Mouse (Mus musculus) mesoderm, embryonic 11.5 days (tissue): ENCODE results near the gene Etl4.
A peak's percentile ranks its signal among the peaks of the same experiment; 100 is the strongest.
"Not testable (repeated sequence)": the region's sequence is repeated elsewhere in the genome, so short reads cannot be mapped to it uniquely, and the experiment has no call there.

Experiments
- DNase-seq: peaks from one replicate; pipeline ENCODE4 v3.0.0-alpha.2; 2012; ENCODE audit warnings: low read depth, low spot score

The Etl4 gene

GRCm38 (mm10) chr2:20167073-20167472, 257.5 kb downstream of the Etl4 start:
- peak; percentile 4 for DNase-seq

DNA sequence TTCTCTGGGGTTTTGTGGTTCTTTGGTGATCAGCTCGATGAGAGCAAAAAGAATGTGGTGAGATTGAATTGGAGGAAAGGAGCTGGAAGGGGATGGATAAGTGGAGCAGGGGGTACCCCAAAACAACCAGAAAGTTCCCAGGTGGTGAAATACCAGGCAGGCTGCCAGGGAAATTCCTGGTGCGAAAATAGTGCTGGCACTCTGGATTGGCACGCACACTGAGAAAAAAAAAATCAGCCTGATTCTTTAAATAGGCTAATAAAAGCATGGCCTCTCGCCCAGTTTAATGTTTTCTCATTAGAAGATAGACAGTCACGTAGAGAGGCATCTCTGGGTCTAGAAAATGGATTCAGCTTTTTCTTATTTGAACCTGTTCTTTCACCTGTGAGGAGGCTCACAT, 258.0 kb downstream of the Etl4 start:
- no peak for DNase-seq

GRCm38 (mm10) chr2:20168156-20168555, 258.6 kb downstream of the Etl4 start:
- DNase-seq, result no peak

DNA sequence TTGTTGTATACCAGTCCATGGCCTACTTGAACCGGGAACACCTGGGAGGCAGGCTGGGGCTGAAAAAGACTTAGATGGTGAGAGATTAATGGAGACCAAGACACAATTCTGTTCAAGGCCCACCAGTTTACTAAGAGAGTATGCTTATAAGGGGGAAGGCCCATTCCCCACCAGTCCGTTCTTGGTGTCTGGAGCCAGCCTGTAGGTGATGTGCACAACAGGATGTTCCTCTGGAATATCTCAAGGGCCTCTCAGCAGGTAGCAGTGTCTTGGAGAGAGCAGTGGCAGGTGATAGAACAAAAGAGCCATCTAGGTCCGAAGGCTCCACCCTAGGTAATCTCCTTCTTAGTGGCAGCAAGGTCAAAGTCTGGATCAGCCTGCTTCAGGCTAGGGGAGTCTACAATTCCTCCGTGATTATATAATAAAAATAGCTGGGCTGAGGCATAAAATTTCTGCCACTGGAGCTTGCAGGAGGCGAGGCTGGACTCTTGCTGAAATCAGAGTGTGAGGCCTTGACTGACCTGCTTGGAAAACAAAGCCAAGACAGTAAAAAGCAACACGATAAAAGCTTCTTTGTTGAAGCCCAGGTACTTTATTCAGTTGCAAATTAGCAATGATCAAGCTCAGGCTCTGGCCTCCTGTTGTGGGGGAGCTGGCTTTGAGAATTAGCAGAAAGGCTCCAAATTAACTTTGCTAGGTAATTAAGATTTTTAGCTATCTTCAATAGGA, 267.0 kb downstream of the Etl4 start:
- not testable (repeated sequence) for DNase-seq

DNA sequence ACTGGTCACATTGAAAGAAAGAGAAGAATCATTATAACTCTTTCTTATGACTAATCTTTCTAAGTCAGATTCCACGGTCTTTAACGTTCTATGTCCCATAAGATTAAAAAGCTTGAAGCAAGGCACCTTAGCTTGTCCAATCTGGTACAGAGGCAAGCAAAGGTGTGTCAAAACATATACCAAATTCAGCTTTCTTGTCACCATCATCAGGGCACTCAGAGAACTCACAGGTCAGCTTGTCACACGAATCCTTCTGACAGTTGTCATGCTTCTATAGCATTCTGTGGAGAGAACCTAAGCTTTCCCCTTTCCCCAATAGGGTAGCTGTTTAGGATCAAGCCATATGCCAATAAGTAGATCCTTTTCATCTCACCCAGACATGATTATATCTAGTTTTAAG, 267.7 kb downstream of the Etl4 start:
- not testable (repeated sequence) for DNase-seq

GRCm38 (mm10) chr2:20180561-20180960, 271.0 kb downstream of the Etl4 start:
- DNase-seq, result not testable (repeated sequence)

- DNase-seq, result not testable (repeated sequence)
These were observed 277.6 kb downstream of the Etl4 start for GRCm38 (mm10) chr2:20187223-20187622.

GRCm38 (mm10) chr2:20203011-20203410, 293.4 kb downstream of the Etl4 start:
- DNase-seq, result no peak

DNA sequence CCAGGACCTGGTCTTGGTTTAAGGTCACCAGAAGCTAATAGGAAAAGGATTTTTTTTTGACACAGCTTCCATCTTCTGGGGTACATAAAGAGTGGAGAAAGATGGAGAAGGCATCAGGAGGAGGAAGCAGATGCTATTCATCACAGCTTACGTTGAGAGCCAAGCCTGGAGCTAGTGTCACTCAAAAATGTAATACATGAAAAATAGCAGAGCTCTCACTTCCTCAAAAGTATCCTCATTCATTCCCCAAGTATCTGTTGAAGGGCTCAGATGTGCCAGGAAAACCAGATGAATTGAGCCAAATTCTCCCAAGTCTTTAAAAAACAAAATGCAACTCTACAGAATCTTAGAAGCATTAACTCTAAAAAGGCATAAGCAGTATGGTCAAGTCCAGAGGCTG, 297.1 kb downstream of the Etl4 start:
- DNase-seq, result no peak

- no peak for DNase-seq
These were observed 299.2 kb downstream of the Etl4 start for GRCm38 (mm10) chr2:20208683-20209194.

GRCm38 (mm10) chr2:20209359-20209758, 299.8 kb downstream of the Etl4 start:
- DNase-seq, result no peak

- no peak for DNase-seq
These were observed 306.7 kb downstream of the Etl4 start for GRCm38 (mm10) chr2:20216275-20216674.

- DNase-seq, result no peak
These were observed 307.3 kb downstream of the Etl4 start for GRCm38 (mm10) chr2:20216686-20217437.

DNA sequence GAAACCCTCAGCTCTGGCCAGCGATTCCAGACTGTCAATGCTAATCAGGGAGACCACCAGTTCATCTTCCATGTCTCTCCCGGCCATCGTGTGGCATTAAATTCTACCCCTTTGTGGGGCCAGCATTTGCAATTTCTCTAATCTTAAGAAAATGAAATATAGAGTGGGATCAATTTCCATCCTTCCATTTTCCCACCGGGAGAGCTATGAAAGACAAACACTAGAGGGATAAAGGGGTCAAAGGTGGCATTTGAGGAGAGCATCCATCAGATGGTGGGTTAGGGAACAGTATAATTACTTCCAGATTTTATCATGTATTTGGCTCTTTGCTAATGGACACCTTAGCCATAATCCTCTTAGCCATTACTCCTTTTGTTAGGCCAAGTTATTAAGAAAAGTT, 321.8 kb downstream of the Etl4 start:
- peak; percentile 65 for DNase-seq

GRCm38 (mm10) chr2:20248043-20248664, 338.6 kb downstream of the Etl4 start:
- no peak for DNase-seq

GRCm38 (mm10) chr2:20249403-20249802, 339.8 kb downstream of the Etl4 start:
- no peak for DNase-seq

DNA sequence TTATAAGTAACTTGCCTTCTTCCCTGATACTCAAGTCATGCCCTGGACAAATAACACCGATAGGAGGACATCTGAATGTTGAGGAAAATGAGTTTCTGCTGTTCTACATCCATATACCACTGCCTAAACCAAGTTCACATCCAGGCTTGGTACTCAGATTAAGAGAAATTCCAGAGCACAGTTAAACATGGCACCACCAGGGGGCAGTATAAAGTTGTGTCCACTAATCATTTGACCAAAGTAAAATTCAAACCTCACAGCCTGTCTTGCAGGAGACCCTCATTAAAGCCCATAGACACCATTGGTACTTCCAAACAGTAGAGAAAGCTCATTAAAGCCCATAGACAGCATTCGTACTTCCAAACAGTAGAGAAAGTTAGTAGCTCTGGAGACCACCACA, 366.5 kb downstream of the Etl4 start:
- DNase-seq, result peak; percentile 75

GRCm38 (mm10) chr2:20281903-20282302, 372.3 kb downstream of the Etl4 start:
- no peak for DNase-seq

GRCm38 (mm10) chr2:20284425-20284824, 374.8 kb downstream of the Etl4 start:
- no peak for DNase-seq

DNA sequence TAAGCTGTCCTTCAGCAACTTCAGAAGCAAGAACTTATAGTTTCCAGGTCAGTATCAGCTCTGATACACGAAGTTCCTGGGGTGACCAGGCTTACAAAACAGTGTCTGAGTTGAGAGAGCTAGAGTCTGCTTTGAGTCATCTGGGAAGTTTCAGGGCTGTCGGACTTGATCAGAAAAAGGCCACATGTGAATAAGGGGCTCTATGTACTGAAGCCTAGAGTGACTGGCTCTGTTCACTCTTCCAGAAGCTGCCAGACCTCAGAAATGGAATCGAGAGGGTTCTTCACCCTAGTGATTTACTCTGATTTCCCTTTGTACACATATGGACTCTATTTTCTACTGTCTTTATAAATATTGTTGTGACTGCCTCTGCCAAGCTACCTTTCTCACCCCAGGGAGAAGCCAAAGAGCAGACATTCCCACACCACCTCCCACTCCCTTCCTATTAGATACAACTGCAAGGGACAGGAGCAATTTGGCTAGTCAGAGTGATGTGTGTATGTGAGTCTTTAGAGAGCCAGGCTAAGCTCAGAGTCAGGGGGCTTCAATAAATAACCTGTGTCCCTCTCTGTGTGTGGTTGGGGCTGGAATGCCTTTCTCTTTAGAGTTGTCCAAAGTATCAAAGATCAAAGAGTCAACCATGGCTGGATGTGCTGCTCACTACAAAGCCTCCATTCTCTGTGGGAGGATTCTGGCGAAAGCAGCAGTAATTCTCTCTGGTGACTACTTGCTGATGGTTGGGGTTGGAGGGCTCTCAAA, 381.6 kb downstream of the Etl4 start:
- DNase-seq, result peak; percentile 82

GRCm38 (mm10) chr2:20291741-20292110, 382.1 kb downstream of the Etl4 start:
- DNase-seq, result no peak

DNA sequence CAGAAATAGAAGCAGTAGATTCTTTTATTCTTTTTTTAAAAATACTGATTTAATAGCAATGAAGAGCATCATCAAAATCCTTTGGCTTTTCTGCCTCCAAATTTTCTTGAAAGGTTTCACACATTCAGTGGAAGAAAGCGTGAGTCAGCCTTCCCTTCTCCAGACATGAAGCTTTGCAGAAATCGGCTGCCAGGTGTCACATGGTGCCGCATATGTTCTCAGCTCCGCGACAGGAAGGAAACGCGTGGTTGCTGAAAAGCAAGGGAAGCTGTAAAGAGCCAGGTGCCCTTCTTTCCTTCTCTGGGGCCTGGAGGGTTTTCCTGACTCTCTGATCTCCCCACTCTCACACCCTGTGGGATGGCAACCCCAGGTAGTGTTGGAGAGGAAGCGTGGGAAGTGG, 383.8 kb downstream of the Etl4 start:
- DNase-seq, result no peak
